Mouse (Mus musculus): Measurements from ENCODE around the gene Ntrk1. TPM values are rescaled to one million over a fixed set of nuclear protein-coding genes. Genes with fewer than 3 reads are reported as not detected.

Gene Ntrk1
- polyA plus RNA-seq, 1 experiment = 0.09 TPM

DNA sequence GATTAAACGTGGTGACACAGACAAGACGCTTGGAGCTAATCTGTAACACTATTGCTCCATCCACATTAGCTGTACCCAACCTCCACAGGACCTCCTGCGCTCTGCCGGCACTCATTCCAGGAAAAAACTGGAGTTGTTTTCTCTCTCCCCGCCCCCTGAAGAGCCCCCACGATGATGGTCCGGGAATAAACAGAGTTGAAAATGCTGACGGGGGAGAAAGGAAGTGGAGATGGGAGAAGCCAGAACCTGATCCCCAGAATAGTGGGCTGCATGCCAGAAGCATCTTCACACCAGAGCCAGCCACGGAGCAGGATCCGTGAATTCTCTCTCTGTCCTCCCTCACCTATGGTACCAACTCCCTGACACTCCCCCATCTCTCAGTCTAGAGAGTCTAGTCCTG is 30.5 kb downstream of the Ntrk1 start:
- WGBS = 27% methylated on average over 10 of the region's 10 CpGs
- TF ChIP-seq CTCF (IDR thresholded peaks at IDR 0.05; ENCODE audit: extremely low read depth, insufficient read depth, insufficient read length, insufficient replicate concordance) = no peak
- Histone ChIP-seq H3K27me3 (ENCODE audit: control insufficient read depth, insufficient read depth, low read length) (no peaks in the 10 kb centered on the region), H3K4me3 (ENCODE audit: extremely low read depth, insufficient read depth, insufficient read length) (peak overlapping the region; percentile 31; the same call in 1 of the 2 replicates), H3K4me1 (ENCODE audit: control insufficient read depth, insufficient read depth, insufficient read length) (peaks cover 23% of the 10 kb centered on the region; the same call in 1 of the 2 replicates), H3K36me3 (ENCODE audit: control insufficient read depth, insufficient read depth, low read length) (no peaks in the 10 kb centered on the region), H3K27ac (ENCODE audit: insufficient read depth, low read length) (peak overlapping the region; percentile 80)
- no peak for DNase-seq (ENCODE audit: low read depth in 1 of 2, low spot score in 2 of 2)

GRCm38 (mm10) chr3:87763683-87764289 is 31.2 kb downstream of the Ntrk1 start:
- H3K4me3 ChIP-seq (ENCODE audit: extremely low read depth, insufficient read depth, insufficient read length) = peak overlapping the region; percentile 10; the same call in 1 of the 2 replicates
- peaks cover 23% of the 10 kb centered on the region; the same call in 1 of the 2 replicates for H3K4me1 ChIP-seq (ENCODE audit: control insufficient read depth, insufficient read depth, insufficient read length)
- no peak for DNase-seq (ENCODE audit: low read depth in 1 of 2, low spot score in 2 of 2)
- peak overlapping the region; percentile 50; the same call in 1 of the 2 replicates for H3K27ac ChIP-seq (ENCODE audit: insufficient read depth, low read length)
- no peaks in the 10 kb centered on the region for H3K27me3 ChIP-seq (ENCODE audit: control insufficient read depth, insufficient read depth, low read length)
- no peaks in the 10 kb centered on the region for H3K36me3 ChIP-seq (ENCODE audit: control insufficient read depth, insufficient read depth, low read length)
- 21% methylated on average over 13 of the region's 15 CpGs for WGBS
- TF ChIP-seq POLR2A (IDR thresholded peaks at IDR 0.05; ENCODE audit: low read depth, low read length) (no peak), CTCF (IDR thresholded peaks at IDR 0.05; ENCODE audit: extremely low read depth, insufficient read depth, insufficient read length, insufficient replicate concordance) (no peak)

GRCm38 (mm10) chr3:87763202-87763601 is 31.8 kb downstream of the Ntrk1 start:
- H3K4me1 ChIP-seq (ENCODE audit: control insufficient read depth, insufficient read depth, insufficient read length) = peaks cover 22% of the 10 kb centered on the region; the same call in 1 of the 2 replicates
- H3K4me3 ChIP-seq (ENCODE audit: extremely low read depth, insufficient read depth, insufficient read length) = no peak overlapping the region
- WGBS = 70% methylated on average over 4 of the region's 4 CpGs
- no peak overlapping the region for H3K27ac ChIP-seq (ENCODE audit: insufficient read depth, low read length)
- DNase-seq (ENCODE audit: low read depth in 1 of 2, low spot score in 2 of 2) = no peak
- TF ChIP-seq CTCF (IDR thresholded peaks at IDR 0.05; ENCODE audit: extremely low read depth, insufficient read depth, insufficient read length, insufficient replicate concordance) = no peak
- no peak for TF ChIP-seq POLR2A (IDR thresholded peaks at IDR 0.05; ENCODE audit: low read depth, low read length)
- no peaks in the 10 kb centered on the region for H3K27me3 ChIP-seq (ENCODE audit: control insufficient read depth, insufficient read depth, low read length)
- H3K36me3 ChIP-seq (ENCODE audit: control insufficient read depth, insufficient read depth, low read length) = no peaks in the 10 kb centered on the region

GRCm38 (mm10) chr3:87761408-87762375 is 33.3 kb downstream of the Ntrk1 start:
- H3K27ac ChIP-seq (ENCODE audit: insufficient read depth, low read length) = no peak overlapping the region
- no peak overlapping the region for H3K4me3 ChIP-seq (ENCODE audit: extremely low read depth, insufficient read depth, insufficient read length)
- H3K36me3 ChIP-seq (ENCODE audit: control insufficient read depth, insufficient read depth, low read length) = no peaks in the 10 kb centered on the region
- no peaks in the 10 kb centered on the region for H3K27me3 ChIP-seq (ENCODE audit: control insufficient read depth, insufficient read depth, low read length)
- DNase-seq (ENCODE audit: low read depth in 1 of 2, low spot score in 2 of 2) = no peak
- H3K4me1 ChIP-seq (ENCODE audit: control insufficient read depth, insufficient read depth, insufficient read length) = peaks cover 15% of the 10 kb centered on the region; the same call in 1 of the 2 replicates
- WGBS = 66% methylated on average over 20 of the region's 20 CpGs
- TF ChIP-seq CTCF (IDR thresholded peaks at IDR 0.05; ENCODE audit: extremely low read depth, insufficient read depth, insufficient read length, insufficient replicate concordance) = no peak
- no peak for TF ChIP-seq POLR2A (IDR thresholded peaks at IDR 0.05; ENCODE audit: low read depth, low read length)

GRCm38 (mm10) chr3:87758641-87759040 is 36.3 kb downstream of the Ntrk1 start:
- TF ChIP-seq CTCF (IDR thresholded peaks at IDR 0.05; ENCODE audit: extremely low read depth, insufficient read depth, insufficient read length, insufficient replicate concordance) (no peak), POLR2A (IDR thresholded peaks at IDR 0.05; ENCODE audit: low read depth, low read length) (no peak)
- WGBS = 71% methylated on average over 5 of the region's 5 CpGs
- no peaks in the 10 kb centered on the region for H3K27me3 ChIP-seq (ENCODE audit: control insufficient read depth, insufficient read depth, low read length)
- no peak overlapping the region for H3K4me3 ChIP-seq (ENCODE audit: extremely low read depth, insufficient read depth, insufficient read length)
- no peak for DNase-seq (ENCODE audit: low read depth in 1 of 2, low spot score in 2 of 2)
- no peak overlapping the region for H3K27ac ChIP-seq (ENCODE audit: insufficient read depth, low read length)
- H3K36me3 ChIP-seq (ENCODE audit: control insufficient read depth, insufficient read depth, low read length) = peaks cover 2% of the 10 kb centered on the region; the same call in 1 of the 2 replicates
- H3K4me1 ChIP-seq (ENCODE audit: control insufficient read depth, insufficient read depth, insufficient read length) = peaks cover 2% of the 10 kb centered on the region

- H3K27me3 ChIP-seq (ENCODE audit: control insufficient read depth, insufficient read depth, low read length) = no peaks in the 10 kb centered on the region
- H3K27ac ChIP-seq (ENCODE audit: insufficient read depth, low read length) = no peak overlapping the region
- DNase-seq (ENCODE audit: low read depth in 1 of 2, low spot score in 2 of 2) = no peak
- no peak for TF ChIP-seq CTCF (IDR thresholded peaks at IDR 0.05; ENCODE audit: extremely low read depth, insufficient read depth, insufficient read length, insufficient replicate concordance)
- TF ChIP-seq POLR2A (IDR thresholded peaks at IDR 0.05; ENCODE audit: low read depth, low read length) = no peak
- WGBS = 87% methylated on average over 20 of the region's 20 CpGs
- H3K4me1 ChIP-seq (ENCODE audit: control insufficient read depth, insufficient read depth, insufficient read length) = peaks cover 2% of the 10 kb centered on the region; the same call in 1 of the 2 replicates
- H3K4me3 ChIP-seq (ENCODE audit: extremely low read depth, insufficient read depth, insufficient read length) = no peak overlapping the region
- peaks cover 5% of the 10 kb centered on the region for H3K36me3 ChIP-seq (ENCODE audit: control insufficient read depth, insufficient read depth, low read length)
Observed at GRCm38 (mm10) chr3:87756488-87756887, 38.5 kb downstream of the Ntrk1 start.

Measured in spleen, adult 2 months (tissue).